Mouse (Mus musculus) regulatory T cell (primary cell): ENCODE data around the gene Scube1.

Experiments used
- in situ Hi-C: fragments of 300-600 bp; cut with MboI, MseI; formaldehyde crosslinking; loops from one replicate; pipeline ENCODE4 v1.15.1; 2025; ENCODE audit warnings: high pct_unique_total_duplicates

Scube1 gene

GRCm38 (mm10) chr15:83567728-83568127, 157.1 kb downstream of the Scube1 start:
- in situ Hi-C loops = no loop called here

- in situ Hi-C loops = no loop called here
These were observed 158.8 kb downstream of the Scube1 start for GRCm38 (mm10) chr15:83566006-83566405.

GRCm38 (mm10) chr15:83565434-83565833, 159.4 kb downstream of the Scube1 start:
- in situ Hi-C loops = no loop called here

GRCm38 (mm10) chr15:83563857-83564651, 160.8 kb downstream of the Scube1 start:
- in situ Hi-C loops = no loop called here

- in situ Hi-C loops = no loop called here
These were observed 161.4 kb downstream of the Scube1 start, which contains the start of the genes Tspo and Mcat for GRCm38 (mm10) chr15:83563327-83563856. Tspo (plus strand) TSS chr15:83563592. Mcat (minus strand) TSS chr15:83563787.

GRCm38 (mm10) chr15:83562626-83563270, 162.1 kb downstream of the Scube1 start:
- in situ Hi-C loops = no loop called here

GRCm38 (mm10) chr15:83560941-83561477, 163.8 kb downstream of the Scube1 start:
- in situ Hi-C loops = no loop called here

GRCm38 (mm10) chr15:83555161-83555974, 169.5 kb downstream of the Scube1 start:
- in situ Hi-C loops = no loop called here
